Mouse (Mus musculus): Measurements from ENCODE around the gene Ier5. TPM values are rescaled to one million over a fixed set of nuclear protein-coding genes. Genes with fewer than 3 reads are reported as not detected.
A peak's percentile ranks its signal among the peaks of the same experiment; 100 is the strongest.

The Ier5 gene
- total RNA-seq, 1 experiment from 2014 or later: 273 TPM

DNA sequence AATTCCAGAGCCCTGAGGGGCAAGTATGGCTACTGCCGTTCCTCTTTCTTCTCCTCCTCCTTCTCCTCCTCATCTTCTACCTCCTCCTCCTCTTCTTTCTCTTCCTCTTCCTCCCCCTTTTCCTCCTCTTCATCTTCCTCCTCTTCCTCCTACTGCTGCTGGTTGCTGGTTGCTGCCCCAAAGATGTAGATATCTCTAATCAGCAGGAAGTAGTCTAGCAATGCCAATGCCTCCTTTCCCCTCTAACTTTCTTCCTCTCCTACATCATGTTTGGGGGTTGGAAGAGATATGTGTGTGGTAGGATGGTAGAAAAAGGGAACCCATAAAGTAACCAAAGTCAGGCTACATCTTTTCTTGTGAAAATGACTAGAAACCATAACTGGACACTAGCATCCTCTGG lies 6.9 kb upstream of the Ier5 start:
- ATAC-seq (ENCODE audit: extremely low read depth, insufficient number of reproducible peaks, low FRiP score, poor library complexity, severe bottlenecking): no peak

DNA sequence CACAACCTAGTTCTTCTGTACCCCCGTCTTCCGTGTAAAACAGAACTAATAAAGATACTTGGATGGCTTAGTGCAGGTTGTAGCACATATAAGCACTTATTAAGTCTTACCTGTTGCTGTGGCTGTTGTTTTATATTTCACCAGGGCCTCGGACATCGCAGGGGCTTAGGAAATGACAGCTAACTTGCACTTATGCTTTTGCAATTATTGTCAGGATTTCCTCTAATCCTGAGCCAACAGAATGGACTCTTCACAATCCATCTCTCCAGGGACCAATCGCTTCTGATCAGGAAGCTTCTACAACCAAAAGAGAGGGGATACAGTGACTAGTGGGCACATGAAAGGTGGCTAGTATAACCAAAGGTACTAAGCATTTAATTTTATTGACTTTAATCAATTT lies 4.6 kb upstream of the Ier5 start:
- no peak for ATAC-seq (ENCODE audit: extremely low read depth, insufficient number of reproducible peaks, low FRiP score, poor library complexity, severe bottlenecking)

GRCm38 (mm10) chr1:155102631-155103030 lies 3.2 kb upstream of the Ier5 start:
- no peak for ATAC-seq (ENCODE audit: extremely low read depth, insufficient number of reproducible peaks, low FRiP score, poor library complexity, severe bottlenecking)

GRCm38 (mm10) chr1:155098486-155099279 lies 753 bp downstream of the Ier5 start:
- ATAC-seq (ENCODE audit: extremely low read depth, insufficient number of reproducible peaks, low FRiP score, poor library complexity, severe bottlenecking): no peak

GRCm38 (mm10) chr1:155097931-155098485 lies 1.4 kb downstream of the Ier5 start:
- peak; percentile 40 for ATAC-seq (ENCODE audit: extremely low read depth, insufficient number of reproducible peaks, low FRiP score, poor library complexity, severe bottlenecking)

DNA sequence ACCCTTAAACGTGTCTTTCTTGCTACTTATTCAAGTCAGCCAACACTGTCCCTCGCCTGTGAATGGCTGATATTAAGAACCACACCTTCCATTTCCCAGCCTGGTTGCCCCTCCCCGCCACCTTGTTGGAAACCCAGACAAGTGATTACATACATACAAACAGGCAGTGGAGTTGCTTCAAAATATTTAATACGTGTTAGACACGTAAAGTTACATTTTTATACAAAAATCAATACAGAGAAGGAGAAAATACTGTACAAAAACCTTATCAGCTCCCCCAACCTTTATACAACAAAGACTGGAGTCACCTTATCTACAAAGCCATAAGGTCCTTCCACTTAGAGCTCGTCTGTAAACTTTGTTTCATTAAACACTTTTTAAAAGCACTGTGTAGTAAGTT lies 2.1 kb downstream of the Ier5 start:
- no peak for ATAC-seq (ENCODE audit: extremely low read depth, insufficient number of reproducible peaks, low FRiP score, poor library complexity, severe bottlenecking)

GRCm38 (mm10) chr1:155096620-155097261 lies 2.7 kb downstream of the Ier5 start:
- peak; percentile 24; the same call in 1 of the 2 replicates for ATAC-seq (ENCODE audit: extremely low read depth, insufficient number of reproducible peaks, low FRiP score, poor library complexity, severe bottlenecking)

GRCm38 (mm10) chr1:155093971-155094707 lies 5.3 kb downstream of the Ier5 start:
- no peak for ATAC-seq (ENCODE audit: extremely low read depth, insufficient number of reproducible peaks, low FRiP score, poor library complexity, severe bottlenecking)

GRCm38 (mm10) chr1:155093145-155093791 lies 6.2 kb downstream of the Ier5 start:
- ATAC-seq (ENCODE audit: extremely low read depth, insufficient number of reproducible peaks, low FRiP score, poor library complexity, severe bottlenecking): no peak

DNA sequence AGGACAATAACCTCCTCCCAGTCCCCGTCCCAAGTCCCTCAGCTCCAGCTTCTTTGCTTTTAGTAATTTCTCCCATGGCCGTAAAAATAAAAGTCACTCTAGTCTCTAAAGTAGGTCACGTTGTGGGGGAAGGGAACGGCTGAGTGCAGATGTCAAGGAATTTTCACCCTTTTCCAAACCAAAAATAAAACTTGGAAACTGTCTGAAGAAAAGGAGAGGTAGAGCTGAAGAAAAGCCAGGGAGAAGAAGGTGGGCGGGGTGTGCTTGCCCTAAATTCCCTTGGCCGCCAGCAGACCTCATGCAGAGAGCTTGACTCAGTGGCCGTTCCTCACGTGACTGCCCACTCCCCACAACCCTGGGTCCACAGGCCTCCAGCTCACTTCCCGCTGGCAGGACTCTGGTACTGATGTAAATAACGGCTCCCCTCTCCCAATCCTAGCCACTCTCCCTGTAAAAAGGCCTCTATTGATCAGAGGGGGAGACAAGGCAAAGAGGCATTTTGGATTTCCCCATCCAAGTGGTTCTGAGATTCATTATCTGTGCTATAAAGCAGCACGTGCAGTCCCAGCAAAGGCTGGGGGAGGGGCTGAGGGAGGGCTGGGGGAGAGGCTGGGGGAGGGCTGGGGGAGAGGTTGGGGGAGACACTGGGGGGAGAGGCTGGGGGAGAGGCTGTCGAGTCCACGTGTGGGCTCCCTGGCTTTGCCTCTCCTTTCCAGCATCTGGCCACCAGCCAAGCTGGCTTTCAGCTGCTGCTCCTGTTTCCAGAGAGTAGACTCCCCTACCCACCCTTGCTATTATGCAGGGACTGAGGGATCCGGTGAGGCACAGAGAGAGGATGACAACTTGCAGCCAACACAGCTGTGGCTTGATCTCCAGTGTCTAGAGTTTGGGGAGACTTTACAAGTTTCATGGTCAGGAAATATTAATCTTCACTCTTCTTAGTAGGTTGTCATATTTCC lies 7.3 kb downstream of the Ier5 start:
- no peak for ATAC-seq (ENCODE audit: extremely low read depth, insufficient number of reproducible peaks, low FRiP score, poor library complexity, severe bottlenecking)

DNA sequence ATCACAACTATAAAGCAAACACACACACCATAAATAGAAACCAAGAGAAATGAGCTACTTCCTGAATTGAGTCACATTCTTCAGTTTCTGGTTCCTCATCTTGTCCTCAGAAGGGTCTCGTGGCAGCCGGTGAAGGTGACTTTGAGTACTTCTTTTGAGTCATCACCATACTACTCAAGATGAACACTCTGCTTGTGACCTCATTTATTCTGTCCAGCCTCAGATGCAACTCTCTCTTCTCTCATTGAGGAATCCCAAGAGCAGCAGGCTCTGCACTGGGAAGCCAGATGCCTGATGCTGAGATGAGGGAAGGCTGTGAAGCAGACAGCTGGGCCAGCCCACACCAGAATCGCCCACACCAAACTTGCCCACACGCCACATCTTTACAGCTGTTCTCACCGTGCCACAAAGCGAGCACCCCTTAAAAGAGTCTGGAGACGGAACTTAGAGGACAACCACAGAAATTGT lies 8.0 kb downstream of the Ier5 start:
- peak; percentile 91 for ATAC-seq (ENCODE audit: extremely low read depth, insufficient number of reproducible peaks, low FRiP score, poor library complexity, severe bottlenecking)

GRCm38 (mm10) chr1:155090736-155091135 lies 8.7 kb downstream of the Ier5 start:
- ATAC-seq (ENCODE audit: extremely low read depth, insufficient number of reproducible peaks, low FRiP score, poor library complexity, severe bottlenecking): no peak

- ATAC-seq (ENCODE audit: extremely low read depth, insufficient number of reproducible peaks, low FRiP score, poor library complexity, severe bottlenecking): no peak
Measured at GRCm38 (mm10) chr1:155090327-155090726, 9.1 kb downstream of the Ier5 start.

DNA sequence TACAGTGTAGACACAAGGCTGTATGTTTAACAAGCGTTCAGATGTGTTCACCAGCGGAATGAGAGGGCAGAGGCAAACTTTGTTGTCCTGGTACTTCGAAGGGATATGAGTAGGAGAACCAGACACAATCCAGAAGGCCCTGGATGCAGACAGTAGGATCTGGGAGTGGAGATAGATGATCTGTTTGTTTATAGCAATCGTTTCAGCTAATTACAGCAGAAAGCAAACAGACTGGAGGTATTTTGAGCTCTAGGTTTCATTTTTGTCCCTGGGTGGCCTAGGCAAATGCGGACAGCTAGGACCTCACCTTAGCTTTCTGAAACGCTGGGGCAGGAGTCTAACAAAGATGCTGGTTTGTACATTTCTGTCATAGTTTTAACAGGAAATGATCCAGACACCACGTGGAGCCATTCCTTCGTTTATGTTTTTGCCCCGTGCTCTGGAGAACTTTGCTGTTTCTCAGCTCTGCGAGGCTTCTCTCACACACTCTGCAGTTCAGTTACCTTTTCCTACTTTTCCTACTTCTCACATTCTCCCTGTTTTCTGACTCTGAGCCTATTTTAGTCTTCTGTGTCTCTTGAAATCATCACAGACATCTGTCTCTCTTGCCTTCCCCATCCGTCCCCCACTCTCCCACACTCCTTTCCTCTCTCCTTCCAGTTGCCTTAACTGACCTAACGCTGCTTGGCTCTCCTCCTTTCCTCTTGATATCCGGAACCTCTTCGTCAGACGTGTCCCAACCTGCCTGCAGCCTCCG lies 10.4 kb downstream of the Ier5 start:
- ATAC-seq (ENCODE audit: extremely low read depth, insufficient number of reproducible peaks, low FRiP score, poor library complexity, severe bottlenecking): no peak

- ATAC-seq (ENCODE audit: extremely low read depth, insufficient number of reproducible peaks, low FRiP score, poor library complexity, severe bottlenecking): no peak
Measured at GRCm38 (mm10) chr1:155088046-155088445, 11.4 kb downstream of the Ier5 start.

- no peak for ATAC-seq (ENCODE audit: extremely low read depth, insufficient number of reproducible peaks, low FRiP score, poor library complexity, severe bottlenecking)
Measured at GRCm38 (mm10) chr1:155086893-155087292, 12.5 kb downstream of the Ier5 start.

GRCm38 (mm10) chr1:155086416-155086815 lies 13.0 kb downstream of the Ier5 start:
- ATAC-seq (ENCODE audit: extremely low read depth, insufficient number of reproducible peaks, low FRiP score, poor library complexity, severe bottlenecking): no peak

Measured in neutrophil, adult 5-6 weeks (primary cell).